Mouse (Mus musculus) telencephalon, adult 2 months (tissue): ENCODE measurements around the gene Gm20388.

Source experiments
- DNase-seq: peaks from one replicate; pipeline ENCODE4 v3.0.0-alpha.2; 2011; ENCODE audit warnings: low read depth, low spot score

The Gm20388 gene

DNA sequence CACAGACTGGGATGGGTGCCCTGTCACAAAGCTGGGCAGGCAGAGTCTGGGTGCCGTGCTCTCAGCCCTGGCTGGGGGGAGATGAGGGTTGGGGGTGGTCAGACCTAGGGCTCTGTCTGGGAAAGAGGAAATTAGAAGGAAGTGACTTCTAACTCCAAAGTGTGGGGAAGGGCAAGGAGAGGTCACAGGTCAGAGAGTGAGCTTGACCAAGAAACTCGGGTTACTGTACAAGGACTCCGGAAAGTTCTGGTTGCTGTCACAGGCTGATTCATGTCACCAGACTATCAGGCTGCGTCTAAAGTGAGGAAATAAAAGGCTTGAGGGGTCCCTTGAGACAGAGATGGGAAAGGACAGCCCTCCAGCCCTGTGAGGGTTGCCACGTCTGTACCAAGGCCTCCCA is 1408.8 kb downstream of the Gm20388 start:
- no peak for DNase-seq

GRCm38 (mm10) chr8:121326164-121326910 is 1415.7 kb downstream of the Gm20388 start:
- DNase-seq = no peak

DNA sequence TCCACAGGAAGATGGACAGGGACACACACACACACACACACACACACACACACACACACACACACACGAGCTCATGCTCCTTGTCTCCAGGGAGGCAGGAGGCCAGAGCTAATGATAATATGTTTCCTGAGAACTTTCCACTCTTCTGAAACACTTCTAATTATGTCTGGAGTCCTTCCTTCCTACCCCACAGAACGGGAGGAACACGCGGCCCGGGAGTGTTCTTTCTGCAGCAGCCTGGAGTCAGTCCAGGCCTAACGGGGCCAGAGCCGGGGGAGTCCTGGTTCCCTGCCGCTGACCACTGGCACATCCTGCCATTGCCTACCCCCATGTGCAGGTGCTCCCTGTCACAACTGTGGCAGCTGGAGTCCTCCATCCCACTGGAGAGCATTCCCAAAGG is 1421.8 kb downstream of the Gm20388 start:
- no peak for DNase-seq

DNA sequence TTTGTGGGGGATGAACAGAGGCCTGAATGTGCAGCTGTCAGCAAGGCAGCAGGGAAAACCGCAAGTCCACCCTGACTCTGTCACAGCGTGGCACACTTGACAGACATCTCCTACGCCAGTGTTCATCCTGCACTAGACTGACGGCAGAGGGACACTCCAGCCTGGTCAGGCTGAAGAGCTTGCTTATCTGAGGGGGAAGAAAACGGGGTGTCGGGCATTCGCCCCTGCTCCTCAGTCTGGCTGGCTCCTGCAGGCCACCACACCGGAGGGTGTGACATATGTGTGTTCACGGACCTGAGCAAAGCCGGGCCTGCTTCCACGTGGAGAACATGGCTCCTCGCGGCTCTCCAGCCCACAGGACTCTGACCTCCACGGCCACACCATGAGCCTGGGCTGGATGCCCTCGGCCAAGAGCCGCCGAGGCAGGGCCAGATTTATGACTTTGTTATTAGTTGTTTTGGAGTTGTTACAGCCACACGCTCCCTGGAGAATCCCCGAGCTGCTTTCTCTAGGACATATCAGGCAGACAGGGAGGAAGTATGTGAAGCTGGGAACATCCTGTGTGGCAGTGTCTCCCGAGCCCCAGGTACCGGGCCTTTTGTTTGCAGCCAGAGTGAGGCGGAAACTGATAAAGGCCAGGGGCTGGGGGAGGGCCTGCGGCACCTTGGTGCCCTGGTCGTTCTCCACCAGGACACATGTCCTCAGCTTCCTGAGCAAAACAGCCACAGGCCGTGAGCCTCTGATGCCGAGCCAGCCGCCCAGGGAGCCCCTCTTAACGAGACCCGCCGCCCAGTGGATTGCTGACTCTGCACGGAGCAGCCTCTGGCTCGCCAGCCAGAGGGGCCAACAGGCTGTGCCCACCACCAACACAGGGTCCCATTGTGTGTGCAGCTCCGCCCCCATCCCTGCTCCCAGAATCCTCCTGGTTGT is 1424.1 kb downstream of the Gm20388 start:
- DNase-seq = no peak

DNA sequence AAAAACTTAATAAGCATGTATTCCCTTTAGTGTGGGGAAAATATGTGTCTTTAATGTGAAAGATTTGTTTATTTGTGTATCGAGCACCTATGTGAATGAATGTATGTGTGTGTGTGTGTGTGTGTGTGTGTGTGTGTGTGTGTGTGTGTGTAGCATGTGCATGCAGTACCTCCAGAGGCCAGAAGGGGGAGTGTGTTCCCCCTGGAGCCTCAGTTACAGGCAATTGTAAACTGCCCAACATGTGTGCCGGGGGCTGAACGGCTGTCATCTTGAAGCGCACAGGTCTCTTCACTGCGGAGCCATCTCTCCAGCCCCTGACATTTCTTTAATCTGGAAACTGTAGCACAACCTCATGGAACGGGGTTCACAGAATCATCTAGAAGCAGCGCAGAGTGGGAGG is 1425.0 kb downstream of the Gm20388 start:
- no peak for DNase-seq

- no peak for DNase-seq
Observed at GRCm38 (mm10) chr8:121342931-121343330, 1432.3 kb downstream of the Gm20388 start.

DNA sequence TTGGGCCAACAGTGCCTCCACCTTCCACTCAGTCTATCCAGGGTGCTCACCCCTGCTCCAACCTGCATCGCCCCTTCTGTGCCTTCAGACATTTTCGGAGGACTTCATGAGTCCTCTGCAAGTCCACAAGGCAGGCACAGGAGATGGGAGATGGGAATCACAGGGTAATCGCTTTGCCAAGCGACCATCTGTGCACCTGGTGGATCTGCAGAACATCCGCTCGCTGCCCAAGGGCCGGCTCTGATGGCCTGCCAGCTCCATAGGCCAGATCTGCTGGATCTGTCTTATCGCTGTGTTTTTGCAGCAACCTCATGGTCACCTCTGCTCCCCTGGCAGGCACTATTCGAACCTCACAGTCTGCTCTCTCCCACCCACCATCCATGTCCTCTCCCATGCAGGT is 1433.8 kb downstream of the Gm20388 start:
- no peak for DNase-seq

- DNase-seq = no peak
Observed at GRCm38 (mm10) chr8:121346175-121346574, 1435.5 kb downstream of the Gm20388 start.

DNA sequence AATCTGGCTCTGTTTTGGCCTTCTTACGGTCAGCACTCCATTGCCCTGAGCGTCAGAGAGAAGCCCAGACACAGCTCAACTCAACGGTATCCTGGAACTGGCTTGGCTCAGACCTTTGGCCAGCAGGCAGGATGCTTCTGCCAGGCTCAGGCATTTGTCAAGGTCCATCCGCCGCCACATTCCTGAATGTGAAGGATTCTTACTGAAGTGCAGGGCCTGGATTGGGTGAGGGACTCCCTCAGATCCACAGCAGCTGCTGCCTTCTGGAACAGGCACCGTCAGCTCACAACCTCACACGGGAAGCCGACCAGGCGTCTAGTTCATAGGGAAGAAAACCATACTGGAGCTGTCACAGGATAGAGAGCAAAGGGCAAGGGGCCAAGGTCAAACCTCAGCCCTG is 1436.2 kb downstream of the Gm20388 start:
- DNase-seq = no peak

DNA sequence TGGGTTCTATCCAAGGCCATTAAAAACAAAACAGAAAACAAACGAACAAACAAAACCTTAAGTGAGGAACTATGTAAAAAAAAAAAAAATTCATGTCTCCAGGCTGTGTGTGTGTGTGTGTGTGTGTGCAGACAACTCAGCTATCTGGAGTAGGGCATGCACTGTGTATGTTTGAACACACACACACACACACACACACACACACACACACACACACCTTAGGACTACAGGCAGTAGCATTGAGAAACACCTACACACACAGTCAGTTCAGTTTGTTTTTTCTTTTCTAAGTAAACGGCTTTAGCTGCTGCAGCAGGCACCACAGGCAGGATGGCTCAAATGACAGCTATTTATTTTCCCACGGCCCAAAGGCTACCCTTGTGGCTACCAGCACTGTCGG is 1438.4 kb downstream of the Gm20388 start:
- no peak for DNase-seq

- DNase-seq = no peak
Observed at GRCm38 (mm10) chr8:121350803-121351202, 1440.2 kb downstream of the Gm20388 start.

DNA sequence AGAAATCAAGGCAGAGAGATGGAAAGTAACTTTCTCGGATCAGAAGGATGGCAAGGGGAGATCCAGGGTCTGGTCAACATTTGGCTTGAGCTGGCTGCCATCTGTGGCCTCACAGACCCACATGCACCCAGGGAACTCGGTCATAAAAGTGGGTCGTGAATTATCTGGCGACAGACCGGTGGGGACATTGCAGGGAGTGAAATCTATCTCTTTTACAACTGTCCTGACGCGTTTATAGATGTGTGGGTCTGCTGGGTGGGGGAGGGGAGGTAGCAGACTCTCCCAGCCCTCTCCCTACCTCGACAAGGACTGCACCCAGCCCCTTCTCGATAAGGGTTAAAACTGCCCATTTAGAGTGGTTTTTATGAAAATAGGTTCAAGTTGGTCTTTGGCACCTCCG is 1444.2 kb downstream of the Gm20388 start:
- DNase-seq = no peak

DNA sequence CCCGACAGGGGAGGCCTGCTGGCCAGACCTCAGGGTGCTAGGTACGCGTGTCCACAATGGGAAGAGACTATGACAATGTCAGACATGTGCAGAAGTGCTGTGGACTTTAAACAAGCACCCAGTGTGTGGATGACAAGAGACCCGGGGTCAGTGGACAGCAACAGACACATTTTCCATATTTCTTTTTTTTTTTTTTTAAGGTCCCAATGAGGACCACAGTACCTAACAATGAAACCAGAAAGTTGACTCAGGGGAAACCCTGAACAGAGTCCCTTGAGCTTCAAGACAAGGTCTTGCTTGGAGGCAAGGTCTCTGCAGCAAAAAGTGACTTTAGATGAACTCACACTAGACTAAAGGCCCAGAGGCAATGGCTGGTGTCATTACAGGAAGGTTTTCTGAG is 1446.8 kb downstream of the Gm20388 start:
- no peak for DNase-seq

- no peak for DNase-seq
Observed at GRCm38 (mm10) chr8:121358609-121359008, 1448.0 kb downstream of the Gm20388 start.

- DNase-seq = no peak
Observed at GRCm38 (mm10) chr8:121359131-121359981, 1448.7 kb downstream of the Gm20388 start.

GRCm38 (mm10) chr8:121360001-121360400 is 1449.4 kb downstream of the Gm20388 start:
- no peak for DNase-seq

DNA sequence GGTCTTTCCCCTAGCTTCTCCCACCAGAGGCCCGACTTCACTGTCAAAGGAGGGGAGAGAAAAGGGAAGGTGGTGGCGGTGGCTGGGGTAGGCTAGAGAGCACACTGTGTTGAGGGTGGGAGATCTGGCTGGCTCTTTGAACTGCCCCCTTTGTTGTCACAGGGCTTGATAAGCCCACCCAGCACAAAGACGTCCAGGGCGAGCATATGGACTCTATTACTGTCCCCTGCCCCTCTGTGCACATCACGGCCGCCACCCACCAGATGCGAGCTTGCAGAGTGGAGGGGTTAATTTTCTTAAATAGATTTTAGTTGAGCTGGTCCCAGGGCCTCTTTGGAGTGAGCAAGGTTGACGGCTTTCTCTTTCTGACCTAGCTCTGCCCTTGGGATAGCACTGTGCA is 1450.5 kb downstream of the Gm20388 start:
- DNase-seq = no peak

GRCm38 (mm10) chr8:121364646-121365045 is 1454.0 kb downstream of the Gm20388 start:
- no peak for DNase-seq

DNA sequence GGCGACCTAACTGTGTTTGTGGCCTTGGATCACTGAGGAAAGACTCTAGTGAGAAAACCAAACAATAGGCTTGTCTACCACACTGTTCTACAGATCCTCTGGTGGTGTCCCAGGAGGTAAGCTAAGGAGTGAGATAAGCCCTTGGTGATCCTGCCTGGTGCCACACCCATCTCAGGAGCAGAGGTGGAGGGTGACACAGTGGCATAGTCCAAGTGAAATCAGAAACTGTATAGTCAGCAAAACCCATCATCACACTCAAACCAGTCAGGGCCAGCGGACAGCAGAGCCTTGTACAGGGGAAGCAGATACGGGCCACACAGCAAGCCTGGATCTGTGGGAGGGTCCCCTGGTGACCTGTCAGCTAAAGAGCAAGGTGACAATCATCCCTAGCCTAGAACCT is 1454.5 kb downstream of the Gm20388 start:
- no peak for DNase-seq

DNA sequence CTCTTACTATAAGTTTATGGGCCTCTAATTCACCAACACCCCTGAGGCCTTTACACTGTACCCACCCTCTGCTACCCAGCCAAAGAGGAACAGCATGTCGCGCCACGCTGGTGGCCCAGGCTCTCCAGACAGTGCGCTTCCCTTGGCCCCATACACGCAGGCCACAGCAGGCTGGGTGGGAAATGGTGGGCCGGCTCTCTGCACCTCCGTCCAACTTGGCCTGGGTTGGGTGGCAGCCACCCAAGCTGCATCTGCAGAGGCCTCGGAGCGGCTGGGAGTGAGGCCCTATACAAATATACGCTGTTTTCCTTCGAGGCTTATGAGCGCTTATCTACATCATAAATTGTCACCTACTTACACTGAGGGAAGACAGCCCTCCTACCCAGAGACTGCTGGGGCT is 1456.0 kb downstream of the Gm20388 start:
- no peak for DNase-seq

- DNase-seq = no peak
Observed at GRCm38 (mm10) chr8:121368799-121369198, 1458.2 kb downstream of the Gm20388 start.

DNA sequence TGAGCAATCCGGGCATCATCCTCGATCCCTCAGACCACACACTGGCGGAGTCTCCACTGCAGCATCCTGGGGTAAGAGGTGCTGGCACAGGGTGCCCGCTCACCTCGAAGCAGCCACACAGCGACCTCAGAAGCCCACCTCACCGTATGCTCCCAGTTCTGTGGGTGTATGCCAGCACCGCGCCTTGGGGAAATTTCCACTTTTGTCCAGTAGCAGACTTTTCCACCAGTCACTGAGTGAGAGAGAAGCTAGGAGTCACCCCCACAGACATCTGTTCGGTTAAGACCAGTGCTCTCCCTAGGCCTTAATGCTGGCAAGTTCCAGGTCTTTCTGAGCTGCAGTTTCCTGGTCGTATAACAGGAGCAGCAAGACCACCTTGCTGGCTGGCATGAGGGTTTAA is 1458.7 kb downstream of the Gm20388 start:
- DNase-seq = peak; percentile 38
